Mouse (Mus musculus): ENCODE measurements around the gene Rps13. TPM values are rescaled to one million over a fixed set of nuclear protein-coding genes. Genes with fewer than 3 reads are reported as not detected.

Gene Rps13
- polyA plus RNA-seq, 1 experiment from 2014 or later, result 500 TPM

- ATAC-seq, result no peak
- DNase-seq (ENCODE audit: low spot score), result no peak
- no peaks in the 10 kb centered on the region for H3K27me3 ChIP-seq (replicated peaks; ENCODE audit: insufficient read depth, low read length)
- no peak for TF ChIP-seq EP300 (IDR thresholded peaks at IDR 0.05)
- TF ChIP-seq CTCF (IDR thresholded peaks at IDR 0.05), result no peak
- H3K4me1 ChIP-seq (ENCODE audit: insufficient read depth, low read depth, low read length), result peaks cover 5% of the 10 kb centered on the region
- H3K36me3 ChIP-seq (ENCODE audit: insufficient read depth, low read length), result peaks cover 6% of the 10 kb centered on the region
- no peak overlapping the region for H3K4me2 ChIP-seq (replicated peaks; ENCODE audit: low read depth, low read length)
- 84% methylated on average over 2 of the region's 2 CpGs for WGBS
- H3K4me3 ChIP-seq (ENCODE audit: low read depth, low read length), result no peak overlapping the region
- no peak overlapping the region for H3K27ac ChIP-seq (ENCODE audit: low read length)
- H3K9ac ChIP-seq (replicated peaks; ENCODE audit: low read depth), result no peak overlapping the region
- H3K9me3 ChIP-seq (ENCODE audit: low read length), result no peaks in the 10 kb centered on the region
These were observed 2.7 kb downstream of the Rps13 start for GRCm38 (mm10) chr7:116331246-116331645.

- 85% methylated on average over 4 of the region's 4 CpGs for WGBS
- H3K27ac ChIP-seq (ENCODE audit: low read length), result no peak overlapping the region
- no peaks in the 10 kb centered on the region for H3K27me3 ChIP-seq (replicated peaks; ENCODE audit: insufficient read depth, low read length)
- H3K4me2 ChIP-seq (replicated peaks; ENCODE audit: low read depth, low read length), result no peak overlapping the region
- ATAC-seq (no peak), DNase-seq (ENCODE audit: low spot score) (no peak)
- H3K9ac ChIP-seq (replicated peaks; ENCODE audit: low read depth), result no peak overlapping the region
- H3K36me3 ChIP-seq (ENCODE audit: insufficient read depth, low read length), result peaks cover 6% of the 10 kb centered on the region
- H3K9me3 ChIP-seq (ENCODE audit: low read length), result no peaks in the 10 kb centered on the region
- no peak overlapping the region for H3K4me3 ChIP-seq (ENCODE audit: low read depth, low read length)
- TF ChIP-seq EP300 (IDR thresholded peaks at IDR 0.05) (no peak), CTCF (IDR thresholded peaks at IDR 0.05) (no peak)
- peaks cover 5% of the 10 kb centered on the region for H3K4me1 ChIP-seq (ENCODE audit: insufficient read depth, low read depth, low read length)
These were observed 4.1 kb downstream of the Rps13 start for GRCm38 (mm10) chr7:116329858-116330257.

GRCm38 (mm10) chr7:116328777-116329176, 5.2 kb downstream of the Rps13 start:
- no peaks in the 10 kb centered on the region for H3K9me3 ChIP-seq (ENCODE audit: low read length)
- no peak overlapping the region for H3K4me2 ChIP-seq (replicated peaks; ENCODE audit: low read depth, low read length)
- peaks cover 6% of the 10 kb centered on the region for H3K36me3 ChIP-seq (ENCODE audit: insufficient read depth, low read length)
- ATAC-seq (no peak), DNase-seq (ENCODE audit: low spot score) (no peak)
- H3K9ac ChIP-seq (replicated peaks; ENCODE audit: low read depth), result no peak overlapping the region
- H3K27me3 ChIP-seq (replicated peaks; ENCODE audit: insufficient read depth, low read length), result no peaks in the 10 kb centered on the region
- no peak overlapping the region for H3K27ac ChIP-seq (ENCODE audit: low read length)
- 65% methylated on average over 7 of the region's 7 CpGs for WGBS
- TF ChIP-seq EP300 (IDR thresholded peaks at IDR 0.05), result no peak
- no peak for TF ChIP-seq CTCF (IDR thresholded peaks at IDR 0.05)
- H3K4me3 ChIP-seq (ENCODE audit: low read depth, low read length), result no peak overlapping the region
- peaks cover 5% of the 10 kb centered on the region for H3K4me1 ChIP-seq (ENCODE audit: insufficient read depth, low read depth, low read length)

GRCm38 (mm10) chr7:116327901-116328300, 6.1 kb downstream of the Rps13 start:
- ATAC-seq (no peak), DNase-seq (ENCODE audit: low spot score) (no peak)
- Histone ChIP-seq H3K9ac (replicated peaks; ENCODE audit: low read depth) (no peak overlapping the region), H3K4me2 (replicated peaks; ENCODE audit: low read depth, low read length) (no peak overlapping the region), H3K4me1 (ENCODE audit: insufficient read depth, low read depth, low read length) (no peaks in the 10 kb centered on the region), H3K36me3 (ENCODE audit: insufficient read depth, low read length) (peaks cover 6% of the 10 kb centered on the region), H3K9me3 (ENCODE audit: low read length) (no peaks in the 10 kb centered on the region), H3K4me3 (ENCODE audit: low read depth, low read length) (no peak overlapping the region), H3K27ac (ENCODE audit: low read length) (no peak overlapping the region), H3K27me3 (replicated peaks; ENCODE audit: insufficient read depth, low read length) (no peaks in the 10 kb centered on the region)
- WGBS, result 63% methylated on average over 5 of the region's 5 CpGs
- TF ChIP-seq CTCF (IDR thresholded peaks at IDR 0.05) (no peak), EP300 (IDR thresholded peaks at IDR 0.05) (no peak)

- Histone ChIP-seq H3K9ac (replicated peaks; ENCODE audit: low read depth) (no peak overlapping the region), H3K4me1 (ENCODE audit: insufficient read depth, low read depth, low read length) (no peaks in the 10 kb centered on the region), H3K9me3 (ENCODE audit: low read length) (no peaks in the 10 kb centered on the region), H3K4me2 (replicated peaks; ENCODE audit: low read depth, low read length) (no peak overlapping the region), H3K27ac (ENCODE audit: low read length) (no peak overlapping the region), H3K36me3 (ENCODE audit: insufficient read depth, low read length) (no peaks in the 10 kb centered on the region), H3K27me3 (replicated peaks; ENCODE audit: insufficient read depth, low read length) (no peaks in the 10 kb centered on the region), H3K4me3 (ENCODE audit: low read depth, low read length) (no peak overlapping the region)
- peak; percentile 93 for TF ChIP-seq CTCF (IDR thresholded peaks at IDR 0.05)
- TF ChIP-seq EP300 (IDR thresholded peaks at IDR 0.05), result no peak
- WGBS, result 24% methylated on average over 10 of the region's 10 CpGs
- ATAC-seq (peak; percentile 73), DNase-seq (ENCODE audit: low spot score) (peak; percentile 86)
These were observed 10.5 kb downstream of the Rps13 start for GRCm38 (mm10) chr7:116323331-116323964.

- Histone ChIP-seq H3K36me3 (ENCODE audit: insufficient read depth, low read length) (no peaks in the 10 kb centered on the region), H3K27ac (ENCODE audit: low read length) (no peak overlapping the region), H3K4me3 (ENCODE audit: low read depth, low read length) (peak overlapping the region; percentile 8; the same call in 1 of the 2 replicates), H3K9ac (replicated peaks; ENCODE audit: low read depth) (no peak overlapping the region), H3K4me2 (replicated peaks; ENCODE audit: low read depth, low read length) (peak overlapping the region; percentile 34), H3K9me3 (ENCODE audit: low read length) (no peaks in the 10 kb centered on the region), H3K27me3 (replicated peaks; ENCODE audit: insufficient read depth, low read length) (peaks cover 8% of the 10 kb centered on the region; the same call in 1 of the 2 replicates), H3K4me1 (ENCODE audit: insufficient read depth, low read depth, low read length) (0 out of 2 replicates have a peak, but pooled peaks cover 3% of the 10 kb centered on the region)
- WGBS, result 12% methylated on average over 9 of the region's 9 CpGs
- DNase-seq (ENCODE audit: low spot score) (peak; percentile 37), ATAC-seq (no peak)
- no peak for TF ChIP-seq CTCF (IDR thresholded peaks at IDR 0.05)
- no peak for TF ChIP-seq EP300 (IDR thresholded peaks at IDR 0.05)
These were observed 24.5 kb downstream of the Rps13 start for GRCm38 (mm10) chr7:116309456-116309855.

All from lung, postnatal 0 days (tissue).